Mouse (Mus musculus) lung, postnatal 0 days (tissue): ENCODE measurements at regions not wholly inside any gene's neighbourhood (a gene's known extent, or its start where the extent isn't known, plus 50 kb on each side); places are given as distances from the start of the nearest gene placed in this dataset.

Experiments used
- CTCF ChIP-seq: IDR thresholded peaks from 2 replicates; pipeline ENCODE4 v1.5.1; 2016; ENCODE audit warnings: antibody characterized with exemption, mild to moderate bottlenecking
- EP300 ChIP-seq: IDR thresholded peaks from 2 replicates; pipeline ENCODE4 v1.6.1; 2016; ENCODE audit warnings: antibody characterized with exemption, mild to moderate bottlenecking, control low read depth

DNA sequence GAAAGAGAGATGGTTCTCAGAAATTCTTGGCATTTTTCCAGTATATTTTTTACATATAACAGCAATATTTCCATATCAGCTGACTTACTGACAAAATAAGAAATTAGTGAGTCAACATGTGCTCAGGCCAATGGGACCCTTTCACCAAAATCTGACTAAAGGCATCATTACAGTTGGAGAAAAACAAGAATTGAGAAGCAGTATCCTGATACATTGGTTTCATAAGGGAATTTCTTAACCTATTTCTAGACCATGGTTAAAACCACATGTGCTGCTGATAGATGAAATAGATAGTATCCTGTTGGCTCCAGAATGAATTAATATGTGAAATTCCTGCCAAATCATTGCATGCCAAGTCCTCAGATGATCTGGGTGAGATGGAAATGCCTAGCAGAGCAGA lies 114.1 kb upstream of the 9330182O14Rik start:
- TF ChIP-seq CTCF (no peak), EP300 (no peak)
